Mouse (Mus musculus): ENCODE results near the gene March1. TPM values are rescaled to one million over a fixed set of nuclear protein-coding genes. Genes with fewer than 3 reads are reported as not detected.

March1 gene
- polyA plus RNA-seq, 1 experiment from 2014 or later, result 0.30 TPM

DNA sequence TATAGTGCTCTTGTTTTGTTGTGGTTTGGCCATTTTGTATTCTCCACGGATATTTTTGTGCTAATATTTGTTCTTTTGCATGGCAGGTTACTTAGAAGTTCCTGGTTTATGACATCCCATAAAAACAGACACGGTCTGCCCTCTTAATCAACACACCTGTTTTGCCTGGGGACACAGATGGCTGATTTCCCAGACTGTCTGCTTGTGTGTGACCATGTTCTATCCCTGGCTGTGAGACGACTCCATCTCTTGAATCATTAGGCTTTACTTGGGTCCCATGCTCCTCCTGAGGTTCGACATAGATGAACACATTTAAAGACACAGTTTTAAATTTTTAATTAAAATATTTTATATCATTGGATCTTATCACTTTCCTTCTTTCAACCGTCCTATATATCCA, 163.5 kb downstream of the March1 start:
- Histone ChIP-seq H3K27ac (no peak overlapping the region), H3K4me2 (ENCODE audit: low read length) (no peak overlapping the region), H3K9ac (ENCODE audit: low read depth, low read length) (no peak overlapping the region), H3K36me3 (ENCODE audit: insufficient read depth, low read length) (no peaks in the 10 kb centered on the region), H3K4me1 (replicated peaks; ENCODE audit: insufficient read depth, low read length) (no peaks in the 10 kb centered on the region), H3K9me3 (replicated peaks; ENCODE audit: low read length) (no peaks in the 10 kb centered on the region), H3K4me3 (replicated peaks; ENCODE audit: low read depth, low read length) (no peak overlapping the region), H3K27me3 (ENCODE audit: insufficient read depth, low read length) (no peaks in the 10 kb centered on the region)
- ATAC-seq (replicated peaks; ENCODE audit: low FRiP score, low read depth) (no peak), DNase-seq (ENCODE audit: low spot score) (no peak)
- no peak for TF ChIP-seq CTCF (IDR thresholded peaks at IDR 0.05; ENCODE audit: low read depth)
- 52% methylated on average over 5 of the region's 5 CpGs for WGBS

DNA sequence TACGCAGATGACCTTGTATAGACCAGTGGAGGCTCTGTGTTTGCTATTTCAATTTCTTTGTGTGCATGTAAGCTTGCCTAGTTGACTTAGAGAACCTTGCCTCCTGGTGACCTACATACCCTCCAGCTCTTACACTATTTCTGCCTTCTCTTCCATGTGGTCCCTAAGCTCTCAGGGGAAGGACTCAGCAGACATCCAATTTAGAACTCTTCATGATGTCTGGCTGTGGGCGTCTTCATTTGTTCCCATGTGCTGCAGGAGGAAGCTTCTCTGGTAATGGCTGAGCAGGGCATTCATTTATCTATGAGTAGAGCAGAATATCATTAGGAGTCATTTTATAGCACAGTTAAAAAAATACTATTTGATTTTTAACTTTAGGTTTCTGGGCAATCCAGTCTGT, 195.3 kb downstream of the March1 start:
- DNase-seq (ENCODE audit: low spot score) (no peak), ATAC-seq (replicated peaks; ENCODE audit: low FRiP score, low read depth) (no peak)
- 80% methylated on average over 2 of the region's 2 CpGs for WGBS
- no peak overlapping the region for H3K4me3 ChIP-seq (replicated peaks; ENCODE audit: low read depth, low read length)
- no peaks in the 10 kb centered on the region for H3K9me3 ChIP-seq (replicated peaks; ENCODE audit: low read length)
- no peaks in the 10 kb centered on the region for H3K4me1 ChIP-seq (replicated peaks; ENCODE audit: insufficient read depth, low read length)
- no peak for TF ChIP-seq CTCF (IDR thresholded peaks at IDR 0.05; ENCODE audit: low read depth)
- H3K27ac ChIP-seq, result no peak overlapping the region
- no peaks in the 10 kb centered on the region for H3K36me3 ChIP-seq (ENCODE audit: insufficient read depth, low read length)
- H3K27me3 ChIP-seq (ENCODE audit: insufficient read depth, low read length), result no peaks in the 10 kb centered on the region
- H3K4me2 ChIP-seq (ENCODE audit: low read length), result no peak overlapping the region
- no peak overlapping the region for H3K9ac ChIP-seq (ENCODE audit: low read depth, low read length)

DNA sequence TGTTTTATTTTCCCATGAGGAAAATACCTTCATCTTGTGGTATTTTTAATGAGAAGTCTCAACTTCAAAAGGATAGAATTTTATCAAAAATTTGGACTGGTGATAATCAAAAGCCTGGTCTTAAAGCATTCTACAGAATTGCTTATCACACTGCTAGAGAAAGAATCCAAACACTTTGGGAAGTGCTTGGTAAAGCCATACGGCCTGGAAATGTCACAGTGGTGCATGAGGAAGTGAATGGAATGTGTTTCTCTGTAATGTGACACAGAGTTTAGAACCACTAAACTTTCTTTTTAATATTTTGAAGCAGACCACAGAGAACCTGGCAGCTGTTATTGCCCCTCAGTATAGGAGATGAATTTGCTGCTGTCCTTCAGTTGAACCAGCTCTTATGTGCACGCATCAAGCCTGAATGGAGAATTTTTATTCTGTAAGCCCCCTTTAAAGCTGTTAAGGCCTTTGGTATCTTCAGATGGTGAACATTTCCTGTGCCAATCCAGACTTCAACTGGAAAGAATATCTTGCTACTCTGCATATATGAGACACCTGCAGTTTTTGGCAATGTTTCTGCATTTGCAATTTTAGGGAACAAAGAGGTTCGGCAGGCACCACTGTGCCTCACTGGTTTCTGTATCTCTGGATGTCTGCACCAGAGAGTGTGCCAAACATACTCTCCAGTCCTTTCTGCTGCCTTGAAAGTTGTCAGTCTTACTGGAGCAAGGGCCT, 304.8 kb downstream of the March1 start:
- no peak overlapping the region for H3K4me3 ChIP-seq (replicated peaks; ENCODE audit: low read depth, low read length)
- ATAC-seq (replicated peaks; ENCODE audit: low FRiP score, low read depth) (no peak), DNase-seq (ENCODE audit: low spot score) (no peak)
- TF ChIP-seq CTCF (IDR thresholded peaks at IDR 0.05; ENCODE audit: low read depth), result no peak
- H3K27me3 ChIP-seq (ENCODE audit: insufficient read depth, low read length), result no peaks in the 10 kb centered on the region
- no peak overlapping the region for H3K27ac ChIP-seq
- H3K4me1 ChIP-seq (replicated peaks; ENCODE audit: insufficient read depth, low read length), result no peaks in the 10 kb centered on the region
- H3K4me2 ChIP-seq (ENCODE audit: low read length), result no peak overlapping the region
- no peaks in the 10 kb centered on the region for H3K36me3 ChIP-seq (ENCODE audit: insufficient read depth, low read length)
- no peak overlapping the region for H3K9ac ChIP-seq (ENCODE audit: low read depth, low read length)
- 87% methylated on average over 3 of the region's 3 CpGs for WGBS
- H3K9me3 ChIP-seq (replicated peaks; ENCODE audit: low read length), result no peaks in the 10 kb centered on the region

DNA sequence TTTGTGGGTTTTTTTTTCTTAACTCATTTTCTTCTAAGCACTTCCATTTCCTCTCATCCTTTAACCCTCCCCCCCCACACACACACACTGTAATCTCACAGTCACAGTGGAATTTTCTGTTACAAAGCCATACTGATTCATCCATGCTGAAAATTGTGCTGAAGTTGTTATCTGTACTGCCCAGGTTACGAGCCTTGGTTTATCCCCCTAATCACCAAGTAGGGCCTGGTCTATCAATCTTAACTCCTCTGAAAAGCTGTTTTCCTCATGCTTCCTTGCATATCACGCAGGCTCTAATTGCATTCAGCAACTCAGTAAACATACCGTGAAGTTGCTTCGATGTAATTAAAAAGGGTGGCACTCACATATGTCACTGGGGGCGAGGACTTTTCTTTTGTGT, 339.2 kb downstream of the March1 start:
- Histone ChIP-seq H3K36me3 (ENCODE audit: insufficient read depth, low read length) (no peaks in the 10 kb centered on the region), H3K27me3 (ENCODE audit: insufficient read depth, low read length) (no peaks in the 10 kb centered on the region), H3K4me2 (ENCODE audit: low read length) (no peak overlapping the region), H3K4me3 (replicated peaks; ENCODE audit: low read depth, low read length) (no peak overlapping the region), H3K9me3 (replicated peaks; ENCODE audit: low read length) (no peaks in the 10 kb centered on the region), H3K27ac (no peak overlapping the region), H3K9ac (ENCODE audit: low read depth, low read length) (no peak overlapping the region), H3K4me1 (replicated peaks; ENCODE audit: insufficient read depth, low read length) (no peaks in the 10 kb centered on the region)
- TF ChIP-seq CTCF (IDR thresholded peaks at IDR 0.05; ENCODE audit: low read depth), result no peak
- ATAC-seq (replicated peaks; ENCODE audit: low FRiP score, low read depth), result no peak
- WGBS, result 57% methylated on average over 5 of the region's 5 CpGs
- DNase-seq (ENCODE audit: low spot score), result no peak

GRCm38 (mm10) chr8:65957492-65957891, 339.8 kb downstream of the March1 start:
- Histone ChIP-seq H3K9me3 (replicated peaks; ENCODE audit: low read length) (no peaks in the 10 kb centered on the region), H3K27me3 (ENCODE audit: insufficient read depth, low read length) (no peaks in the 10 kb centered on the region), H3K4me3 (replicated peaks; ENCODE audit: low read depth, low read length) (no peak overlapping the region), H3K4me2 (ENCODE audit: low read length) (no peak overlapping the region), H3K36me3 (ENCODE audit: insufficient read depth, low read length) (no peaks in the 10 kb centered on the region), H3K9ac (ENCODE audit: low read depth, low read length) (no peak overlapping the region), H3K4me1 (replicated peaks; ENCODE audit: insufficient read depth, low read length) (no peaks in the 10 kb centered on the region), H3K27ac (no peak overlapping the region)
- ATAC-seq (replicated peaks; ENCODE audit: low FRiP score, low read depth) (no peak), DNase-seq (ENCODE audit: low spot score) (no peak)
- TF ChIP-seq CTCF (IDR thresholded peaks at IDR 0.05; ENCODE audit: low read depth), result no peak

- Histone ChIP-seq H3K36me3 (ENCODE audit: insufficient read depth, low read length) (no peaks in the 10 kb centered on the region), H3K9ac (ENCODE audit: low read depth, low read length) (no peak overlapping the region), H3K27me3 (ENCODE audit: insufficient read depth, low read length) (no peaks in the 10 kb centered on the region), H3K27ac (no peak overlapping the region), H3K9me3 (replicated peaks; ENCODE audit: low read length) (no peaks in the 10 kb centered on the region), H3K4me2 (ENCODE audit: low read length) (no peak overlapping the region), H3K4me1 (replicated peaks; ENCODE audit: insufficient read depth, low read length) (no peaks in the 10 kb centered on the region), H3K4me3 (replicated peaks; ENCODE audit: low read depth, low read length) (no peak overlapping the region)
- WGBS, result 23% methylated on average over 10 of the region's 10 CpGs
- no peak for ATAC-seq (replicated peaks; ENCODE audit: low FRiP score, low read depth)
- no peak for TF ChIP-seq CTCF (IDR thresholded peaks at IDR 0.05; ENCODE audit: low read depth)
- DNase-seq (ENCODE audit: low spot score), result no peak
These were observed 349.0 kb downstream of the March1 start for GRCm38 (mm10) chr8:65966502-65967222.

Measured in kidney, postnatal 0 days (tissue).